ENCODE assay signal across 33 mouse cellular contexts in the genomic region with DNA sequence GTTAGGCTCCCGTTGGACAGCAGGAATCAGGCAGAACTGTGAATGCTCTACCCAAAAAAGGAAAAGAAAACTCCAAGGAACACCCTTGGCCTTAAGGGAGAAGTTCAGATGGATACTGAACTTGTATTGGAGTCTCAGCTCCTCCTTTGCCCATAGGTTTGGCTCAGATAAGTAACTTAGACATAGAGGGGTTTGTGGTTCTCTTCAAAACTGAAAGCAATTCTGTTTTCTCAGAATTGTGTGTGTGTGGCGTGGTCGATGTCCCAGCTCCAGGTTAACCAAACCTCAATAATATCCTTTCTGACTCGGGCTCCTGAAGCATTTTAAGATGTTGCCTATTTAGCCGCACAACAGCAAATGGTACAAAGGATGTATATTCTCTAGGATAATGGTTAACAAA. TPM values are rescaled to one million over a fixed set of nuclear protein-coding genes. Genes with fewer than 3 reads are reported as not detected.
DNase-seq lines count a peak whose midpoint lies in the region; ATAC-seq lines count a peak whose summit lies in the region.
"Had no signal": no experiment of that assay in that cellular context is flagged by ENCODE, and none has a peak within 500 bp of the region (broad histone marks: within the 10 kb centered on the region; RNA-seq: fewer than 3 reads in every experiment).

No protein-coding gene starts in this region.

- no peak overlapping the region for H3K9ac ChIP-seq in heart, embryonic 16.5 days (ENCODE audit: low read length)
- H3K9ac ChIP-seq: hindbrain, embryonic 13.5 days had no signal

- no peaks in the 10 kb centered on the region for H3K9me3 ChIP-seq in heart, embryonic 16.5 days (replicated peaks; ENCODE audit: control insufficient read depth, low read length)
- H3K9me3 ChIP-seq: forebrain, embryonic 10.5 days; hindbrain, embryonic 10.5 days; hindbrain, embryonic 13.5 days had no signal

- H3K4me3 ChIP-seq in heart, embryonic 16.5 days (ENCODE audit: low read length) = no peak overlapping the region
- H3K4me3 ChIP-seq: forebrain, embryonic 10.5 days; hindbrain, embryonic 10.5 days; hindbrain, embryonic 13.5 days had no signal

- no peak overlapping the region for H3K27ac ChIP-seq in heart, embryonic 16.5 days (ENCODE audit: low read length)
- H3K27ac ChIP-seq: forebrain, embryonic 10.5 days; hindbrain, embryonic 10.5 days; hindbrain, embryonic 13.5 days had no signal

- H3K27me3 ChIP-seq in heart, embryonic 16.5 days (ENCODE audit: control insufficient read depth, insufficient read depth, low read length) = no peaks in the 10 kb centered on the region; the same call in 1 of the 2 replicates

- DNase-seq in heart, adult 11 months = no peak
- DNase-seq in CD4-positive helper T cell, adult 2 months (ENCODE audit: low read depth, low spot score) = peak; percentile 80
- peak; percentile 82 for DNase-seq in T-cell, adult 2 months (ENCODE audit: low spot score)
- DNase-seq in cerebellum, adult 9-10 months = no peak
- DNase-seq in layer of hippocampus, postnatal 10 days (ENCODE audit: low spot score in 2 of 2) = no peak
- DNase-seq in spleen, postnatal 36 days (ENCODE audit: low spot score in 2 of 2) = no peak
- DNase-seq: adrenal gland, adult 2 months; adrenal gland, postnatal 14 days; cerebellum, adult 11 months; cerebellum, adult 2 months; cerebellum, postnatal 36 days; embryo, embryonic 11 days; gastrocnemius, postnatal 10 days; gastrocnemius, postnatal 36 days; heart, postnatal 10 days; heart, postnatal 36 days had no signal

- H3K36me3 ChIP-seq in heart, embryonic 16.5 days (ENCODE audit: control insufficient read depth, insufficient read depth) = no peaks in the 10 kb centered on the region
- H3K36me3 ChIP-seq: forebrain, embryonic 10.5 days; hindbrain, embryonic 10.5 days; hindbrain, embryonic 13.5 days had no signal

- no peak for ATAC-seq in heart, embryonic 16.5 days (replicated peaks; ENCODE audit: extremely low read depth, insufficient read depth, low FRiP score)
- peak; percentile 79 for ATAC-seq in inflammation-experienced regulatory T-cells, adult 6 months
- ATAC-seq: forebrain, embryonic 14.5 days; hindbrain, embryonic 16.5 days; intestine, postnatal 0 days had no signal

- 0 out of 2 replicates have a peak overlapping the region, but pooled peaks have one; percentile 10 for H3K4me2 ChIP-seq in heart, embryonic 16.5 days (ENCODE audit: low read depth, low read length)
- H3K4me2 ChIP-seq: heart, embryonic 11.5 days; hindbrain, embryonic 13.5 days had no signal

- WGBS in heart, embryonic 16.5 days = 80% methylated on average over 5 of the region's 5 CpGs

- H3K4me1 ChIP-seq in heart, embryonic 16.5 days (ENCODE audit: control insufficient read depth, insufficient read depth, low read length) = peaks cover 6% of the 10 kb centered on the region; the same call in 1 of the 2 replicates

RNA-seq across cellular contexts. Expression of gene Grap2, which starts 18.2 kb away (rescaled TPM):
- polyA plus RNA-seq in heart, embryonic 16.5 days (2015; fragmentation: Nextera tagmentation; extraction: Ambion mirVana) = 3.0 and 4.9 TPM in 2 replicates
- polyA plus RNA-seq in inflammation-experienced regulatory T-cells, adult 6 months (2017; shearing (Covaris generic)) = 10 to 100 TPM; 27.9 to 51.6 (median 43.6) TPM
- total RNA-seq in layer of hippocampus, postnatal 10 days (2021) = under 1 TPM; 0.59 to 0.78 TPM

RNA-seq across cellular contexts. Expression of gene Enthd1, which starts 25.7 kb away (rescaled TPM):
- not detected in 2 replicates for polyA plus RNA-seq in heart, embryonic 16.5 days (2015; fragmentation: Nextera tagmentation; extraction: Ambion mirVana)
- under 1 TPM in 2 of 3 experiments, not detected in 1; 0.23 to 0.50 TPM for polyA plus RNA-seq in inflammation-experienced regulatory T-cells, adult 6 months (2017; shearing (Covaris generic))
- not detected for total RNA-seq in layer of hippocampus, postnatal 10 days (2021)
- total RNA-seq: adrenal gland, adult 2 months; adrenal gland, postnatal 14 days; adrenal gland, postnatal 4 days; gastrocnemius, adult 18-20 months; gastrocnemius, postnatal 10 days; gastrocnemius, postnatal 36 days; granulocyte monocyte progenitor cell, adult 5-6 weeks; heart, adult 8-10 months; heart, postnatal 10 days; heart, postnatal 36 days had no signal
- polyA plus RNA-seq: adrenal gland, adult 2 months; cerebellum, adult 2 months; cortical plate, adult 2 months; embryonic facial prominence, embryonic 11.5 days; forebrain, embryonic 10.5 days; forebrain, embryonic 14.5 days; heart, embryonic 11.5 days; heart, embryonic 14.5 days; hindbrain, embryonic 10.5 days; hindbrain, embryonic 13.5 days; hindbrain, embryonic 16.5 days; intestine, embryonic 14.5 days; intestine, postnatal 0 days had no signal

Comparison
In these comparisons a context has a peak if more than half of its experiments do, and no peak if none do; other contexts are left out.
1. DNase-seq: peak in CD4-positive helper T cell, adult 2 months (single experiment) and T-cell, adult 2 months (single experiment); none in heart, adult 11 months (single experiment), cerebellum, adult 9-10 months (single experiment), layer of hippocampus, postnatal 10 days (0 of 2) and spleen, postnatal 36 days (0 of 2).